In the genomic region with DNA sequence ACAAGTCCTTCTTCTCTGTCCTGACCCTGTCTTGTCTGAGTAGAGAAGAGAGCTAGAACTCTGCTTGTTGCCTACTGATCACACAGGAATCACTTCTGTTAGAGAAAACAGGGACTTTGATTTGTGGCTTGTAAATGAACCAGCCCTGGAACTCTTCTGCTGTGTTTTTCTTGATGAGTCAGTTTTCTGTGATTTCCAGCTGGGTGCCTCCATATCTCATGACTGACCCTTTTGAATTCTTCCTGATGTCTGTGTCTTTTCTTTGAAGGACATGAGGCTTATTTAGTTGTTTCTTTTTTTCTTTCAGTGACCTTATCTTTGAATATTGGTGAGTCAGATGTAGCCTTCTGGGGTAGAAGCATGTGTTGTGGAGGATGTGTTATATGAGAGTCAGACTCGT, we compare ENCODE assay signal across 9 mouse cellular contexts.
"Had no signal": no experiment of that assay in that cellular context is flagged by ENCODE, and none has a peak within 500 bp of the region (broad histone marks: within the 10 kb centered on the region; RNA-seq: fewer than 3 reads in every experiment).

No protein-coding gene starts in this region.

- DNase-seq: kidney, adult 9 months; kidney, postnatal 14 days; kidney, postnatal 4 days; left cerebral cortex, postnatal 4 days; liver, postnatal 0 days; lung, embryonic 14.5 days; retina, postnatal 1 day; thymus, adult 18-20 months; thymus, postnatal 36 days had no signal
